ENCODE assay signal across 9 mouse cellular contexts in genomic region chr10:117436875-117437715, GRCm38 (mm10). TPM values are rescaled to one million over a fixed set of nuclear protein-coding genes. Genes with fewer than 3 reads are reported as not detected.
A peak's percentile ranks its signal among the peaks of the same experiment; 100 is the strongest.
DNase-seq lines count a peak whose midpoint lies in the region; ATAC-seq and TF ChIP-seq lines count a peak whose summit lies in the region.
"Had no signal": no experiment of that assay in that cellular context is flagged by ENCODE, and none has a peak within 500 bp of the region (broad histone marks: within the 10 kb centered on the region; RNA-seq: fewer than 3 reads in every experiment).

No protein-coding gene starts in this region.

- no peak for TF ChIP-seq POLR2A in bone marrow macrophage, adult 2 months (IDR thresholded peaks at IDR 0.05; ENCODE audit: borderline replicate concordance, low read depth, low read length)

- H3K9me3 ChIP-seq in forebrain, embryonic 10.5 days: peaks cover 6% of the 10 kb centered on the region; the same call in 1 of the 2 replicates
- no peaks in the 10 kb centered on the region for H3K9me3 ChIP-seq in forebrain, embryonic 16.5 days (ENCODE audit: control insufficient read depth, low read length)
- no peaks in the 10 kb centered on the region for H3K9me3 ChIP-seq in kidney, embryonic 15.5 days (replicated peaks)
- no peaks in the 10 kb centered on the region for H3K9me3 ChIP-seq in lung, embryonic 16.5 days (ENCODE audit: control insufficient read depth, low read length)
- H3K9me3 ChIP-seq: liver, embryonic 13.5 days had no signal

- no peak overlapping the region for H3K4me2 ChIP-seq in forebrain, embryonic 16.5 days (ENCODE audit: low read length)
- H3K4me2 ChIP-seq in kidney, embryonic 15.5 days: peak overlapping the region; percentile 52
- peak overlapping the region; percentile 29 for H3K4me2 ChIP-seq in lung, embryonic 16.5 days (ENCODE audit: low read depth, low read length)
- H3K4me2 ChIP-seq: liver, embryonic 13.5 days had no signal

- no peak overlapping the region for H3K9ac ChIP-seq in forebrain, embryonic 16.5 days (replicated peaks; ENCODE audit: low read depth, low read length)
- H3K9ac ChIP-seq in kidney, embryonic 15.5 days: no peak overlapping the region; the same call in 1 of the 2 replicates
- no peak overlapping the region for H3K9ac ChIP-seq in lung, embryonic 16.5 days (ENCODE audit: low read length)
- H3K9ac ChIP-seq: liver, embryonic 13.5 days had no signal

- no peaks in the 10 kb centered on the region for H3K36me3 ChIP-seq in forebrain, embryonic 10.5 days (replicated peaks)
- H3K36me3 ChIP-seq in forebrain, embryonic 16.5 days (ENCODE audit: control insufficient read depth, insufficient read depth): no peaks in the 10 kb centered on the region
- H3K36me3 ChIP-seq in kidney, embryonic 15.5 days: no peaks in the 10 kb centered on the region
- no peaks in the 10 kb centered on the region for H3K36me3 ChIP-seq in lung, embryonic 16.5 days (ENCODE audit: control insufficient read depth, insufficient read depth, low read length)
- no peaks in the 10 kb centered on the region for H3K36me3 ChIP-seq in splenic B cell, adult 2 months (ENCODE audit: control insufficient read depth, insufficient read depth, low read length, poor library complexity, severe bottlenecking)
- H3K36me3 ChIP-seq: liver, embryonic 13.5 days had no signal

- H3K4me1 ChIP-seq in forebrain, embryonic 10.5 days: peaks cover 49% of the 10 kb centered on the region
- H3K4me1 ChIP-seq in forebrain, embryonic 16.5 days (replicated peaks; ENCODE audit: control insufficient read depth, insufficient read depth, low read length): peaks cover 16% of the 10 kb centered on the region
- H3K4me1 ChIP-seq in bone marrow macrophage, adult 2 months (ENCODE audit: control insufficient read depth, insufficient read depth, low read length): peaks cover 10% of the 10 kb centered on the region
- H3K4me1 ChIP-seq in kidney, embryonic 15.5 days: peaks cover 32% of the 10 kb centered on the region
- H3K4me1 ChIP-seq in lung, embryonic 16.5 days (replicated peaks; ENCODE audit: control insufficient read depth, insufficient read depth, low read length): peaks cover 6% of the 10 kb centered on the region

- H3K4me3 ChIP-seq in forebrain, embryonic 10.5 days: no peak overlapping the region
- no peak overlapping the region for H3K4me3 ChIP-seq in forebrain, embryonic 16.5 days (replicated peaks; ENCODE audit: low read length)
- no peak overlapping the region for H3K4me3 ChIP-seq in bone marrow macrophage, adult 2 months (ENCODE audit: insufficient read depth, low read length)
- peak overlapping the region; percentile 22 for H3K4me3 ChIP-seq in kidney, embryonic 15.5 days (replicated peaks)
- H3K4me3 ChIP-seq in lung, embryonic 16.5 days (ENCODE audit: low read length): no peak overlapping the region
- H3K4me3 ChIP-seq: liver, embryonic 13.5 days had no signal

- peaks cover 48% of the 10 kb centered on the region for H3K27me3 ChIP-seq in forebrain, embryonic 10.5 days (ENCODE audit: poor library complexity, severe bottlenecking)
- no peaks in the 10 kb centered on the region for H3K27me3 ChIP-seq in forebrain, embryonic 16.5 days (replicated peaks; ENCODE audit: control insufficient read depth, insufficient read depth, low read length)
- H3K27me3 ChIP-seq in kidney, embryonic 15.5 days: no peaks in the 10 kb centered on the region; the same call in 1 of the 2 replicates
- H3K27me3 ChIP-seq in lung, embryonic 16.5 days (ENCODE audit: control insufficient read depth, insufficient read depth, low read depth, low read length): no peaks in the 10 kb centered on the region
- no peaks in the 10 kb centered on the region for H3K27me3 ChIP-seq in splenic B cell, adult 2 months (ENCODE audit: control insufficient read depth, insufficient read depth, low read length, poor library complexity, severe bottlenecking)
- H3K27me3 ChIP-seq: liver, embryonic 13.5 days had no signal

- H3K27ac ChIP-seq in forebrain, embryonic 10.5 days: peak overlapping the region; percentile 26; the same call in 1 of the 2 replicates
- H3K27ac ChIP-seq in forebrain, embryonic 16.5 days (ENCODE audit: low read length): no peak overlapping the region
- H3K27ac ChIP-seq in bone marrow macrophage, adult 2 months (ENCODE audit: insufficient read depth, low read depth, low read length): no peak overlapping the region
- H3K27ac ChIP-seq in kidney, embryonic 15.5 days: no peak overlapping the region
- no peak overlapping the region for H3K27ac ChIP-seq in lung, embryonic 16.5 days (ENCODE audit: low read length)
- H3K27ac ChIP-seq: liver, embryonic 13.5 days had no signal

- WGBS in forebrain, embryonic 10.5 days: 50% methylated on average over 27 of the region's 27 CpGs
- WGBS in forebrain, embryonic 16.5 days: 45% methylated on average over 27 of the region's 27 CpGs
- 34% methylated on average over 27 of the region's 27 CpGs for WGBS in kidney, embryonic 15.5 days
- WGBS in lung, embryonic 16.5 days: 37% methylated on average over 27 of the region's 27 CpGs

- peak; percentile 52 for DNase-seq in forebrain, embryonic 10.5 days (ENCODE audit: extremely low spot score, low spot score)
- peak; percentile 70 for DNase-seq in A20 (ENCODE audit: low read depth, low spot score)
- peak; percentile 52 for DNase-seq in fibroblast of lung, adult 2 months (ENCODE audit: low read depth)
- DNase-seq in splenic B cell, adult 2 months (ENCODE audit: low read depth, low spot score): peak; percentile 86
- DNase-seq: liver, embryonic 13.5 days had no signal

- ATAC-seq in forebrain, embryonic 16.5 days: no peak
- ATAC-seq in kidney, embryonic 15.5 days (replicated peaks; ENCODE audit: low FRiP score): no peak
- no peak for ATAC-seq in lung, embryonic 16.5 days (ENCODE audit: low read depth)

- peak; percentile 67 for TF ChIP-seq CTCF in bone marrow macrophage, adult 2 months (IDR thresholded peaks at IDR 0.05; ENCODE audit: low read depth, low read length)

RNA-seq across cellular contexts. Expression of gene Cpsf6, which starts 57.3 kb away (rescaled TPM):
- polyA plus RNA-seq in forebrain, embryonic 10.5 days (2016; fragmentation: Nextera tagmentation; extraction: Ambion mirVana): 243 and 253 TPM in 2 replicates
- 203 and 225 TPM in 2 replicates for polyA plus RNA-seq in forebrain, embryonic 16.5 days (2015; fragmentation: Nextera tagmentation; extraction: Ambion mirVana)
- 57.9 and 60.2 TPM in 2 replicates for polyA plus RNA-seq in bone marrow macrophage, adult 2 months (2012; ENCODE audit: insufficient read depth, insufficient read length, missing spikeins)
- polyA plus RNA-seq in kidney, embryonic 15.5 days (2015; fragmentation: Nextera tagmentation; extraction: Ambion mirVana): 164 and 169 TPM in 2 replicates
- polyA plus RNA-seq in lung, embryonic 16.5 days (2015; fragmentation: Nextera tagmentation; extraction: Ambion mirVana): 151 and 162 TPM in 2 replicates
